Mouse (Mus musculus) cerebellum, adult 2 months (tissue): ENCODE data around the gene Pde4c. TPM values are rescaled to one million over a fixed set of nuclear protein-coding genes. Genes with fewer than 3 reads are reported as not detected.

Experiments used
- DNase-seq, 2 experiments: peaks; one replicate each; pipeline ENCODE4 v3.0.0; 2021
- H3K27ac ChIP-seq: fragments of 200-500 bp; 2 replicates; pipeline ENCODE4 v1.5.1; 2012; ENCODE audit warnings: low read length, control low read depth, inconsistent platforms; ENCODE audit not compliant: insufficient read depth
- H3K27me3 ChIP-seq: fragments of 200-500 bp; 2 replicates; pipeline ENCODE4 v1.6.1; 2012; ENCODE audit warnings: inconsistent platforms, mild to moderate bottlenecking, low read length, moderate library complexity; ENCODE audit not compliant: control insufficient read depth, insufficient read depth
- H3K4me1 ChIP-seq: fragments of 200-500 bp; 2 replicates; pipeline ENCODE4 v1.6.1; 2011; ENCODE audit warnings: low read length; ENCODE audit not compliant: control insufficient read depth, insufficient read depth
- H3K4me3 ChIP-seq: fragments of 200-500 bp; replicated peaks from 2 replicates; pipeline ENCODE3; 2011; ENCODE audit warnings: mild to moderate bottlenecking, low read depth, low read length, control low read depth; ENCODE audit not compliant: insufficient read depth
- CTCF ChIP-seq: fragments of 200-500 bp; IDR thresholded peaks from 2 replicates; pipeline ENCODE4 v1.5.1; 2011; ENCODE audit warnings: low read depth, mild to moderate bottlenecking, control low read depth, low read length, moderate library complexity, borderline replicate concordance; ENCODE audit not compliant: insufficient read depth
- POLR2A ChIP-seq: fragments of 200-500 bp; IDR thresholded peaks from 2 replicates; pipeline ENCODE4 v1.6.1; 2011; ENCODE audit warnings: low read length, control low read depth, borderline replicate concordance; ENCODE audit not compliant: insufficient read depth
- WGBS: fragments of 180-500 bp; shearing (Covaris S2); methylation state at CpG from one replicate; pipeline ENCODE4 v1.1.7; 2018; 5-methylcytosine and 5-hydroxymethylcytosine counted together
- polyA plus RNA-seq: library from polyadenylated mRNA; depleted of rRNA; stranded (reverse); fragments of >200 nt; gene quantifications from 2 replicates; pipeline ENCODE4 v1.2.3, GENCODE M21; 2012

Pde4c gene
- polyA plus RNA-seq, 1 experiment = 3.0 TPM

DNA sequence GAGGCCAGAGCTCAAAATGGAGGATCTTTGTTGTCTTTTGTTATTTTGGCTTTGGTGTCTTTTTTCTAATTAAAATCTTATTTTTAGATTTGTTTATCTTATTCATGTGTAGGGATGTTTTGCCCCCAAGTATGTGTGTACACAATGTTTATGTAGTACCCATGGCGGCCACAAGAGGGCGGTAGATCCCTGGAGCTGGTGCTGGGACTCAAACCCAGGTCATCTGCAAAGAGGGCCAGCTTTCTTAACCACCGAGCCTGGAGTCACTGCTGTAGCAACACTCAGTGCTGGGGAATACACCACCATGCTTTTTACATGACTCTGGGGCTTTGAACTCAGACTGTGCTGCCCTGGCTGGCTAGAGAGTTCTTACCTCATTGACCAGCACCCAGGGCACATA lies 39.8 kb downstream of the Pde4c start:
- Histone ChIP-seq H3K27ac (no peak overlapping the region), H3K4me1 (peaks cover 27% of the 10 kb centered on the region), H3K27me3 (no peaks in the 10 kb centered on the region), H3K4me3 (no peak overlapping the region)
- DNase-seq = peak; percentile 50 to 72
- no peak for TF ChIP-seq POLR2A
- peak; percentile 76 for TF ChIP-seq CTCF
- under 1% methylated on average over 3 of the region's 3 CpGs for WGBS

DNA sequence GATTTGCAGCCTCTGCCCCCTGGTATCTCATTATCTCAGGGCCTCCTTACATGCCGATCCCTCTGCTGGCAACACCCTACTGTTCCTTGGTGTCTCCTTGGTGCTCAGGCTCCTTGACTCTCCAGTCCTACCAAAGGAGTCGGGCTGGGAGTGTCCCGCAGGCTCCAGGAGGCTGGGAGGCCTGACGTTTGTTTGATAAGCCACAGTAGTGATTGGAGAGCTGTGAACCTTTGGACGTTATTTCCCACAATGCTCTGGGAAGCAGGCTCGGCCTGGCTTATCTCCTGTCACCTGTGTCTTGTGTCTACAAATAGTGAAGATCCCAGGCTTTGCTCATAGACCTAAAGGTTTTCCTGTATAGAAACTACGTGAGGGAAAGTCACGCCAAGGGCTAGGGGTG lies 40.5 kb downstream of the Pde4c start:
- 88% methylated on average over 8 of the region's 8 CpGs for WGBS
- Histone ChIP-seq H3K27me3 (no peaks in the 10 kb centered on the region), H3K4me1 (peaks cover 21% of the 10 kb centered on the region), H3K27ac (no peak overlapping the region), H3K4me3 (no peak overlapping the region)
- no peak for DNase-seq
- no peak for TF ChIP-seq CTCF
- no peak for TF ChIP-seq POLR2A

DNA sequence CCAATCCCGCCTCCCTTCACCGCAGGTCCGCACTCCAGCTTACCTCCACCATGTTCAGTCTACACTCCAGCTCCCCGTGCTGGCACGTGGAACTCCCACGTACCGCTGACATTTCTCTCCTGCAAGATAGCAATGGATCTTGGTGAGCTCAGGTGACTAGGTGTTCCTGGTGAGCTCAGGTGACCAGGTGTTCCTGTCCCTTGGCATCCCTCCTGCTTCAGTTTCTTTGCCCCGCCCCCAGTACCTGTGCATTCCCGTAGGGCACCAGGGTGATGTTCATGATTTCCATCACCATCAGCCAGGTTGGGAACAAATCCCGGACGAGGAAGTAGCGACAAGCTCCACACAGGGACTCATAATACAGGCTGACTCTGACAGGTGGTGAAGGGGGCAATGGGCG lies 41.2 kb downstream of the Pde4c start:
- Histone ChIP-seq H3K27ac (no peak overlapping the region), H3K4me1 (peaks cover 20% of the 10 kb centered on the region), H3K4me3 (no peak overlapping the region), H3K27me3 (no peaks in the 10 kb centered on the region)
- 92% methylated on average over 13 of the region's 13 CpGs for WGBS
- TF ChIP-seq POLR2A (no peak), CTCF (no peak)
- DNase-seq = no peak

DNA sequence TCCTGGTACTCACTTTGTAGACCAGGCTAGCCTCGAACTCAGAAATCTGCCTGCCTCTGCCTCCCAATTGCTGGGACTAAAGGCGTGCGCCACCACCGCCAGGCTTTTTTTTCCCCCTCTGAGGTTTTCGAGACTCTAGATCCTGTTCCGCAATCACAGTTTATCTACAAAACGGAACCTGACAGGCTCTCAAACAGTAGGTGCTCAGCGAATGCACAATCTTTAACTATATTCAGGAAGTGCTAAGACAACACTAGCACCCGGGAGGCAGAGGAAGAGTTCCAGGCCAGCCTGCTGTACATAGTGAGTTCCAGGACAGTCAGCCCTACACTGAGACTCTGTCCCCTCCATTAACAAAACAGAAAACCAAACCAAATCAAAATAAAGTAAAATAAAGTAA lies 41.8 kb downstream of the Pde4c start:
- WGBS = 87% methylated on average over 9 of the region's 9 CpGs
- no peaks in the 10 kb centered on the region for H3K27me3 ChIP-seq

DNA sequence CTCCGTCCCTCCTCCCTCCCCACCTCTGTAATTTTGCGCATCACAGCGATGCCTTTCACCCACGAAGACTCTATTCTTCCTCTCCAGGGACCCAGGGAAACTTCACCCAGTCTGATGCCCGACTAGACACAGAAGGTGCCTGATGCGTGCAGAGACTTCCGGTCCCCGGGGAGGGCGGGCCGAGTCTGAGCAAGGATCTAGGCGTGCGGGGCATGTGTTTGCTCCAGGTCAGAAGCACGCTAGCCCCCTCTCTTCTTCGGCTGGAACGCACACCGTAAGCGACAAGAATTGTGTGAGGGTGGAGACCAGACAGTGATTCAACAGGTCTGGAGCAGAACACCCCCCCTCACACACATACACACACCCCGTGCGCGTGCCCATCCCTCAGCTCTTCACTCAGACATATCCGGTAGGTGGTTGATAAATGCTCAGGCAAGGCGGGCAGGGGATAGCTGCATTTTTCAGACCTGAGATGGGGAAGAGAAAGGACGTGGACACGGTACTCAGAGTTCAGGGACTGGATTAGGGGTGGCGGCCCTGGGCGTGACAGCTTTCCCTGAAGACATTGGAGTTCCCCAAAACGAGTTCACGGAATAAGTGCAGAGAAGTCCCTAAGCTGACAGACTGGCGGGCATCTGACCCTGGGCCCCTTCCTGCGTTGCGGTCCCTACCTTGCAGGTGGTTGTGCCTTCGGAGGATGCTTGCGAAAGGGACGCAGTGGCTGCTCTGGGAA lies 42.5 kb downstream of the Pde4c start:
- Histone ChIP-seq H3K4me1 (peaks cover 15% of the 10 kb centered on the region), H3K27me3 (no peaks in the 10 kb centered on the region), H3K4me3 (peak overlapping the region; percentile 35), H3K27ac (no peak overlapping the region)
- 11% methylated on average over 34 of the region's 34 CpGs for WGBS
- no peak for DNase-seq
- TF ChIP-seq CTCF (no peak), POLR2A (no peak)

More for the DNA sequence above, 41.8 kb downstream of the Pde4c start:
- DNase-seq = no peak
- no peak overlapping the region for H3K27ac ChIP-seq
- TF ChIP-seq POLR2A = no peak
- no peak overlapping the region for H3K4me3 ChIP-seq
- H3K4me1 ChIP-seq = peaks cover 15% of the 10 kb centered on the region

DNA sequence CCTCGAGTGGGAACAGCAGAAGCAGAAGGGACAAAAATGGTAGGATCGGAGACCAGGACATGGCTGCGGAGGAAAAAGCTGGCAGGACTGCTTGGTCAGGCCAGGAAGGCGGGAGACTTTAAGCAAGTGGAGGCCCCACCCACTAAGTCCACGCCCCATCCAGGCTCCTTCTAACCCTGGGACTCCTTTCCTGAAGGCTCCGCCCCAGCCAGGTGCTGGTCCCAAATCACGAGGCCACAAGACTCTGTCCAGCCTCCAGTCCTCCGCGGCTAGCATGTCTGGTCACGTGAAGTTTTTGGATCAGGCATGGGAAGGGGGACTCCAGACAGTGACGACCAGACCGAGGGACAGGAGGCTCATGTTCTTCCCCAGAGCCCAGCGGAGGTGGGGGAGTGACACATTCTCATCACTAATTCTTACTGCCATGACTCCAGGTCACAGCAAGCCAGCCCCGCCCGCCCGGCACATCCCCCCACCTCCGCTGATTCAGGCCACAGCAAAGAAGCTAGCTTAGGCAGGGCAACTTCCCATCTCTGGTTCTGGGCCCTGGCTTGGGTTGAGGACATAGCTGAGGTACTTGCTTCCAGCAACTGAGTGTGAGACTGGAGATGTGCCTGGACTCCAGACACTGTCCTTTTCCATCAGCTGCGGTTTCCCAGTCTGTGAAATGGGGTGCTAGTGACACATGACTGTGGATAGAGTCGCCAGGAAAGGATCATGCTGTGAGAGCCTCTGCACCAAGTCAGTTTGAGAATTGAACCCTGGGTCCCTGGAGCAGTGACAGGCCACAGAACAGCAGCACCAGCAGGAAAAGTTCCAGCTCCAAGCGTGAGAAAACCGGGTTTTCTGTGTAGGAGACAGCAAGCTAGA lies 43.3 kb downstream of the Pde4c start:
- TF ChIP-seq CTCF (no peak), POLR2A (peak; percentile 11; the same call in 1 of the 2 replicates)
- H3K4me1 ChIP-seq = peaks cover 20% of the 10 kb centered on the region
- H3K27me3 ChIP-seq = no peaks in the 10 kb centered on the region
- H3K27ac ChIP-seq = no peak overlapping the region
- WGBS = 10% methylated on average over 21 of the region's 21 CpGs
- peak overlapping the region; percentile 35 for H3K4me3 ChIP-seq
- DNase-seq = peak; percentile 58 to 66

DNA sequence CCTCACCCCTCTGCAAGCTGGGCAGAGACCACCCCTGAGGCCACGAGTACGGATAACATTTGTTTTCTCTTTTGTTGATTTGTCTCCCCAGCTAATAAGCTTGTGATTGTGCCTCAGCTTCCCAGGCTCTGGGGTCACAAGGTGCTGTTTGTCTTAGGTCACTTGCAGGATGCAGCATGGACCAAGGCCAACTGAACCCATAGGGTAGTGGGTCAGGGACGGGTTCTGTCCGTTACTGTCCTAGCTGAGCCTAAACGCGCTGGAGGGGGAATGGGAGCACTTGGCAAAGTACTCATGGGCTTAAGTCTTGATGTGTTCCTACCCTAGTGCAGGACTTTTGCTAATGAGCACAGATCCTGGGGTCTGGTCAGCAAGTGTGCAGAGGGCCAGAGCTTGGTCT lies 44.0 kb downstream of the Pde4c start:
- WGBS = 70% methylated on average over 6 of the region's 6 CpGs
- TF ChIP-seq CTCF = no peak
- TF ChIP-seq POLR2A = no peak
- no peak overlapping the region for H3K4me3 ChIP-seq
- no peak overlapping the region for H3K27ac ChIP-seq
- peak in 1 of 2 experiments; percentile 24 for DNase-seq
- peaks cover 27% of the 10 kb centered on the region for H3K4me1 ChIP-seq
- H3K27me3 ChIP-seq = no peaks in the 10 kb centered on the region
